Mouse (Mus musculus) midbrain, embryonic 15.5 days (tissue): ENCODE measurements around the gene Xrcc4. TPM values are rescaled to one million over a fixed set of nuclear protein-coding genes. Genes with fewer than 3 reads are reported as not detected.

ENCODE experiments used
- ATAC-seq: fragments of 200-750 bp; cut with Nextera tagmentation; replicated peaks from 2 replicates; pipeline ENCODE4 v1.8.0; 2017; ENCODE audit warnings: moderate TSS enrichment
- H3K27ac ChIP-seq: fragments of 300-500 bp; sonication (generic); 2 replicates; pipeline ENCODE4 v1.5.1; 2015; ENCODE audit warnings: mild to moderate bottlenecking, inconsistent platforms
- H3K27me3 ChIP-seq: fragments of 300-500 bp; sonication (generic); replicated peaks from 2 replicates; pipeline ENCODE4 v1.6.1; 2015; ENCODE audit warnings: inconsistent platforms
- H3K36me3 ChIP-seq: fragments of 300-500 bp; sonication (generic); replicated peaks from 2 replicates; pipeline ENCODE4 v1.6.1; 2015; ENCODE audit warnings: inconsistent platforms
- H3K4me1 ChIP-seq: fragments of 300-500 bp; sonication (generic); 2 replicates; pipeline ENCODE4 v1.6.1; 2015; ENCODE audit warnings: inconsistent platforms
- H3K4me2 ChIP-seq: fragments of 300-500 bp; sonication (generic); 2 replicates; pipeline ENCODE4 v1.6.1; 2015; ENCODE audit warnings: inconsistent platforms, mild to moderate bottlenecking, moderate library complexity
- H3K4me3 ChIP-seq: fragments of 300-500 bp; sonication (generic); 2 replicates; pipeline ENCODE4 v1.5.1; 2015; ENCODE audit warnings: mild to moderate bottlenecking, inconsistent platforms
- H3K9ac ChIP-seq: fragments of 300-500 bp; sonication (generic); 2 replicates; pipeline ENCODE4 v1.6.1; 2015; ENCODE audit warnings: mild to moderate bottlenecking, inconsistent platforms
- H3K9me3 ChIP-seq: fragments of 300-500 bp; sonication (generic); 2 replicates; pipeline ENCODE4 v1.6.1; 2016; ENCODE audit warnings: inconsistent platforms
- WGBS: fragments of 180-500 bp; shearing (Covaris S2); methylation state at CpG from one replicate; pipeline ENCODE4 v1.1.7; 2015; ENCODE audit warnings: mixed read lengths; 5-methylcytosine and 5-hydroxymethylcytosine counted together
- polyA plus RNA-seq: library from polyadenylated mRNA; unstranded; fragments of >200 nt; fragmentation: Nextera tagmentation; extraction: Ambion mirVana; gene quantifications from 2 replicates; pipeline ENCODE4 v1.2.1, GENCODE M21; 2015

Xrcc4 gene
- polyA plus RNA-seq, 1 experiment from 2014 or later, result 13.2 TPM

GRCm38 (mm10) chr13:89918814-89919481 is 170.5 kb downstream of the Xrcc4 start:
- no peaks in the 10 kb centered on the region for H3K9me3 ChIP-seq
- no peak overlapping the region for H3K4me3 ChIP-seq
- H3K4me1 ChIP-seq, result no peaks in the 10 kb centered on the region
- ATAC-seq, result no peak
- H3K36me3 ChIP-seq, result no peaks in the 10 kb centered on the region
- WGBS, result 93% methylated on average over 3 of the region's 3 CpGs
- no peak overlapping the region for H3K4me2 ChIP-seq
- H3K9ac ChIP-seq, result no peak overlapping the region
- H3K27me3 ChIP-seq, result no peaks in the 10 kb centered on the region
- no peak overlapping the region for H3K27ac ChIP-seq

DNA sequence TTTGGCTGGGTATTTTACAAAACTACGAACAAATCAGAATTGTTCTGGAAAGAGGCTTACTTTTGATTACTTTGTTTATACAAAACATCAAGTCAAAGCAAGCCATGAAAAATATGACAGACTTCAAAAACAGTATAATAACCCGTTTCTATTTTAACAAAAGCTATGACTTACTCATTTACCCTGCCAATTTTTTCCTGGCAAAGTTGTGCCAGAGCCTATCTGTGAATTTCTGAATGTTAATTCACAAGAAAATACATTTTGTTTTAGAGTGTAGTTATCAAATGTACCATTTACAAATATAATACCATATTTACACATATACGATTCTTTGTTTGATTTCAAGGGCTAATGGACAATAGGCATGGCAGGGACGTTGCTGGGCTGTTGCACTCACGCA is 175.1 kb downstream of the Xrcc4 start:
- H3K9me3 ChIP-seq, result no peaks in the 10 kb centered on the region
- H3K36me3 ChIP-seq, result no peaks in the 10 kb centered on the region
- no peak for ATAC-seq
- H3K9ac ChIP-seq, result no peak overlapping the region
- H3K4me1 ChIP-seq, result no peaks in the 10 kb centered on the region
- no peak overlapping the region for H3K4me3 ChIP-seq
- H3K27me3 ChIP-seq, result no peaks in the 10 kb centered on the region
- 90% methylated on average over 5 of the region's 5 CpGs for WGBS
- no peak overlapping the region for H3K27ac ChIP-seq
- no peak overlapping the region for H3K4me2 ChIP-seq

GRCm38 (mm10) chr13:89913891-89914290 is 175.5 kb downstream of the Xrcc4 start:
- WGBS, result 92% methylated on average over 6 of the region's 6 CpGs

GRCm38 (mm10) chr13:89906120-89906519 is 183.3 kb downstream of the Xrcc4 start:
- no peak for ATAC-seq
- Histone ChIP-seq H3K27ac (no peak overlapping the region), H3K4me1 (no peaks in the 10 kb centered on the region), H3K36me3 (no peaks in the 10 kb centered on the region), H3K9ac (no peak overlapping the region), H3K27me3 (no peaks in the 10 kb centered on the region), H3K4me2 (no peak overlapping the region), H3K4me3 (no peak overlapping the region), H3K9me3 (no peaks in the 10 kb centered on the region)
- WGBS, result 76% methylated on average over 2 of the region's 2 CpGs

More at GRCm38 (mm10) chr13:89913891-89914290, 175.5 kb downstream of the Xrcc4 start:
- H3K9ac ChIP-seq, result no peak overlapping the region
- no peak overlapping the region for H3K4me3 ChIP-seq
- no peak overlapping the region for H3K4me2 ChIP-seq
- no peaks in the 10 kb centered on the region for H3K4me1 ChIP-seq
- ATAC-seq, result no peak
- H3K27me3 ChIP-seq, result no peaks in the 10 kb centered on the region
- H3K9me3 ChIP-seq, result no peaks in the 10 kb centered on the region
- H3K36me3 ChIP-seq, result no peaks in the 10 kb centered on the region
- no peak overlapping the region for H3K27ac ChIP-seq

GRCm38 (mm10) chr13:89899066-89899465 is 190.3 kb downstream of the Xrcc4 start:
- H3K4me2 ChIP-seq, result no peak overlapping the region
- WGBS, result 95% methylated on average over 4 of the region's 4 CpGs
- H3K4me3 ChIP-seq, result no peak overlapping the region
- H3K4me1 ChIP-seq, result no peaks in the 10 kb centered on the region
- no peaks in the 10 kb centered on the region for H3K9me3 ChIP-seq
- H3K27ac ChIP-seq, result no peak overlapping the region
- H3K27me3 ChIP-seq, result no peaks in the 10 kb centered on the region
- H3K9ac ChIP-seq, result no peak overlapping the region
- no peaks in the 10 kb centered on the region for H3K36me3 ChIP-seq
- no peak for ATAC-seq

- Histone ChIP-seq H3K4me1 (no peaks in the 10 kb centered on the region), H3K4me3 (no peak overlapping the region), H3K9me3 (no peaks in the 10 kb centered on the region), H3K27ac (no peak overlapping the region), H3K27me3 (no peaks in the 10 kb centered on the region), H3K9ac (no peak overlapping the region), H3K4me2 (no peak overlapping the region), H3K36me3 (no peaks in the 10 kb centered on the region)
- 88% methylated on average over 4 of the region's 4 CpGs for WGBS
- ATAC-seq, result no peak
Measured at GRCm38 (mm10) chr13:89892140-89892539, 197.3 kb downstream of the Xrcc4 start.

DNA sequence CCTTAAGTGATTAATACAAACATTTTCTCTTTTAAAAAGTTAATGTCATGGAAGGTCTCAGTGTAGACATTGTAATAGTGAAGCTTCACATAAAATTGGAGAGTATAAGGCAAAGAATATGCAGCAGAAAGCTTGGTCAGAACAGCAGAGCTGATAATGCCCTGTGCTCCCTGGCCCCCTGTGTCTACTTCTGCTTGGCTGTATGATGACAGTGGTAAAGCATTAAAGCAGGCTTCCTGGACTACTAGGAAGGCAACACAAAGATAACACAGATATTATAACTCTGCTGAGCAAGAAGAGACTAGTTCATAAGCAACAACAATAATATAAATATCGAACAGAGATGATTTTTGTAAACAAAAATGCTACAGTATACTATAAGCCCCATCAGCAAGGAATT is 199.2 kb downstream of the Xrcc4 start:
- H3K36me3 ChIP-seq, result no peaks in the 10 kb centered on the region
- WGBS, result 94% methylated on average over 1 of the region's 1 CpGs
- H3K27ac ChIP-seq, result no peak overlapping the region
- H3K27me3 ChIP-seq, result no peaks in the 10 kb centered on the region
- no peak for ATAC-seq
- H3K4me2 ChIP-seq, result no peak overlapping the region
- H3K4me3 ChIP-seq, result no peak overlapping the region
- no peak overlapping the region for H3K9ac ChIP-seq
- H3K9me3 ChIP-seq, result no peaks in the 10 kb centered on the region
- H3K4me1 ChIP-seq, result no peaks in the 10 kb centered on the region

- Histone ChIP-seq H3K4me3 (no peak overlapping the region), H3K4me2 (no peak overlapping the region), H3K9ac (no peak overlapping the region), H3K27me3 (no peaks in the 10 kb centered on the region), H3K27ac (no peak overlapping the region), H3K4me1 (no peaks in the 10 kb centered on the region), H3K36me3 (no peaks in the 10 kb centered on the region), H3K9me3 (no peaks in the 10 kb centered on the region)
- WGBS, result 61% methylated on average over 5 of the region's 5 CpGs
- no peak for ATAC-seq
Measured at GRCm38 (mm10) chr13:89889074-89889473, 200.3 kb downstream of the Xrcc4 start.

- no peaks in the 10 kb centered on the region for H3K9me3 ChIP-seq
- WGBS, result 80% methylated on average over 1 of the region's 1 CpGs
- H3K4me1 ChIP-seq, result peaks cover 7% of the 10 kb centered on the region
- no peaks in the 10 kb centered on the region for H3K27me3 ChIP-seq
- H3K36me3 ChIP-seq, result no peaks in the 10 kb centered on the region
- H3K27ac ChIP-seq, result no peak overlapping the region
- no peak overlapping the region for H3K9ac ChIP-seq
- no peak overlapping the region for H3K4me2 ChIP-seq
- ATAC-seq, result no peak
- no peak overlapping the region for H3K4me3 ChIP-seq
Measured at GRCm38 (mm10) chr13:89883523-89883922, 205.9 kb downstream of the Xrcc4 start.

GRCm38 (mm10) chr13:89881281-89881680 is 208.1 kb downstream of the Xrcc4 start:
- Histone ChIP-seq H3K27me3 (no peaks in the 10 kb centered on the region), H3K4me3 (no peak overlapping the region), H3K4me2 (no peak overlapping the region), H3K9ac (no peak overlapping the region), H3K9me3 (no peaks in the 10 kb centered on the region), H3K36me3 (no peaks in the 10 kb centered on the region), H3K4me1 (peaks cover 11% of the 10 kb centered on the region), H3K27ac (no peak overlapping the region)
- peak; percentile 52; the same call in 1 of the 2 replicates for ATAC-seq
- 32% methylated on average over 2 of the region's 2 CpGs for WGBS

DNA sequence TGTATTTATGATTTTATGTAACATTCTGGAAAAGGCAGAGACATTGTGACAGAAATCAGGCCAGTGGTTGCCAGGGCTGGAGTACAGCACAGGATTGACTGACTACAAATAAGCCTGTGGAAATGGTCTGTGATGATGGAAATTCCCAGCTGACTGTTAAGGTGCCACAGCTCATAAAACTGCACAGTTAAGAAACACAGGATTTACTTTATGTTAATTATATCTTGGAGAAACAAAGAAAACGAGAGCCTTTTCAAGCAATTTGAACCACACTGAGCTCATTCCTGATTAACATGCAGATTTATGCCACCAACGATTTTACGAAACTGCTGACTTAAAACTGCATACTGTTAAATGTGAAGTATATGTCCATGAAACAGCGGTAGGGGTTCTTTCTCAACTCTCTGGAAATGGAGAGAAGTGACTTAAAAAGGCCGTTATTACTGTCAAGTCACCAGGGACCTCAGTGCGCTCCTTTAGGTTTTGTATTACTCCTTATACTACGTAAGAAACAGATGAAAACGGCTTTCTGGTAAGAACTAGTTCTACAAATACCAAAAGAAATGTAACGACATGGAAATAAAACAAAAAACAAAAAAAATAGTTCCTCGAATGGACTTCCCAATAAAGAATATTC is 210.5 kb downstream of the Xrcc4 start:
- 58% methylated on average over 10 of the region's 10 CpGs for WGBS
- ATAC-seq, result peak; percentile 87
- Histone ChIP-seq H3K9me3 (no peaks in the 10 kb centered on the region), H3K27ac (peak overlapping the region; percentile 46; the same call in 1 of the 2 replicates), H3K4me2 (no peak overlapping the region; the same call in 1 of the 2 replicates), H3K9ac (no peak overlapping the region), H3K4me1 (peaks cover 11% of the 10 kb centered on the region), H3K4me3 (no peak overlapping the region), H3K27me3 (no peaks in the 10 kb centered on the region), H3K36me3 (no peaks in the 10 kb centered on the region)

GRCm38 (mm10) chr13:89875499-89875898 is 213.9 kb downstream of the Xrcc4 start:
- no peak overlapping the region for H3K27ac ChIP-seq
- no peak overlapping the region for H3K9ac ChIP-seq
- no peak for ATAC-seq
- H3K4me1 ChIP-seq, result peaks cover 8% of the 10 kb centered on the region; the same call in 1 of the 2 replicates
- 97% methylated on average over 4 of the region's 4 CpGs for WGBS
- H3K4me2 ChIP-seq, result no peak overlapping the region
- H3K4me3 ChIP-seq, result no peak overlapping the region
- no peaks in the 10 kb centered on the region for H3K9me3 ChIP-seq
- H3K36me3 ChIP-seq, result no peaks in the 10 kb centered on the region
- no peaks in the 10 kb centered on the region for H3K27me3 ChIP-seq

- no peak overlapping the region for H3K4me2 ChIP-seq
- no peak overlapping the region for H3K4me3 ChIP-seq
- no peak overlapping the region for H3K27ac ChIP-seq
- ATAC-seq, result no peak
- whole genome bisulfite sequencing, result 84% methylated on average over 3 of the region's 3 CpGs
- no peaks in the 10 kb centered on the region for H3K36me3 ChIP-seq
- no peak overlapping the region for H3K9ac ChIP-seq
- H3K27me3 ChIP-seq, result no peaks in the 10 kb centered on the region
- H3K9me3 ChIP-seq, result no peaks in the 10 kb centered on the region
- no peaks in the 10 kb centered on the region for H3K4me1 ChIP-seq
Measured at GRCm38 (mm10) chr13:89872725-89873124, 216.7 kb downstream of the Xrcc4 start.
